Mouse (Mus musculus) megakaryocyte, embryonic 14.5 days (primary cell): ENCODE results near the gene Adam17.

Experiments used
- FLI1 ChIP-seq: IDR thresholded peaks from 2 replicates; pipeline ENCODE4 v1.6.1; 2012; ENCODE audit warnings: low read length, inconsistent platforms, mixed read lengths
- GATA1 ChIP-seq: IDR thresholded peaks from 3 replicates; pipeline ENCODE4 v1.6.1; 2012; ENCODE audit warnings: mixed read lengths, low read length, inconsistent platforms, borderline replicate concordance

DNA sequence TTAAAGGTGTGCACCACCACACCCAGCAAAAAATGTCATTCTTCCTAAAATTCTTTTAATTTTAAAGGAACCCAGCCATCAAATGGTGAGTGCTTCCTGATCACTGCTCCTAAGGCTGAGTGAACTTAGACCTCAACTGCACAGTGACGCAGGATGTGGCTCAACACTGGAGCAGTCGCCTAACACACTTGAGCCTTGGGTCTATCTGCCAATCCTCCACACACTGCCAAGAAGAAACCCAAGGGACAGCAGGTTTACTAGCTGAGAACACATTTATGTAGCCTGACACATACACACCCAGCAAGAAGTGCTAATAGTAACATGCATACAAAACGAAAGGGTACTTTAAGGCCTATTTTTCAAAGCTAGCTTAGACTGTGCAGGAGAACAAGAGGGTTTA is 47.1 kb downstream of the Adam17 start:
- TF ChIP-seq GATA1, result no peak
- no peak for TF ChIP-seq FLI1
